Mouse (Mus musculus) spleen, postnatal 36 days (tissue): ENCODE data around the gene Gabrd.
A peak's percentile ranks its signal among the peaks of the same experiment; 100 is the strongest.
"Not testable (repeated sequence)": the region's sequence is repeated elsewhere in the genome, so short reads cannot be mapped to it uniquely, and the experiment has no call there.

Experiments
- DNase-seq, 2 experiments: peaks; one replicate each; pipeline ENCODE4 v3.0.0; 2022; ENCODE audit warnings: low spot score in 2 of 2, mixed read lengths in 1 of 2

Gabrd gene

GRCm38 (mm10) chr4:155397511-155398221, at the start of gene Gabrd:
Gabrd (minus strand) TSS chr4:155398112.
- DNase-seq, result no peak

GRCm38 (mm10) chr4:155442808-155443207, 44.9 kb upstream of the Gabrd start:
- no peak for DNase-seq

- DNase-seq, result no peak
These were observed 36.1 kb upstream of the Gabrd start for GRCm38 (mm10) chr4:155433993-155434392.

GRCm38 (mm10) chr4:155432358-155432757, 34.4 kb upstream of the Gabrd start:
- DNase-seq, result no peak

GRCm38 (mm10) chr4:155429202-155429601, 31.3 kb upstream of the Gabrd start:
- no peak for DNase-seq

- DNase-seq, result no peak
These were observed 30.5 kb upstream of the Gabrd start for GRCm38 (mm10) chr4:155428442-155428841.

- no peak for DNase-seq
These were observed 28.4 kb upstream of the Gabrd start for GRCm38 (mm10) chr4:155426272-155426671.

- no peak for DNase-seq
These were observed 26.1 kb upstream of the Gabrd start for GRCm38 (mm10) chr4:155423988-155424387.

GRCm38 (mm10) chr4:155421412-155422370, 23.8 kb upstream of the Gabrd start:
- DNase-seq, result not testable (repeated sequence)

GRCm38 (mm10) chr4:155420137-155420536, 22.2 kb upstream of the Gabrd start:
- DNase-seq, result no peak

GRCm38 (mm10) chr4:155414656-155415235, 16.8 kb upstream of the Gabrd start:
- DNase-seq, result no peak

GRCm38 (mm10) chr4:155413641-155414335, 15.9 kb upstream of the Gabrd start:
- DNase-seq, result no peak

- DNase-seq, result no peak
These were observed 14.2 kb upstream of the Gabrd start for GRCm38 (mm10) chr4:155412124-155412523.

- peak; percentile 29 to 45 for DNase-seq
These were observed 11.3 kb upstream of the Gabrd start, which contains the start of gene Cfap74 for GRCm38 (mm10) chr4:155409058-155409776. Cfap74 (plus strand) TSS chr4:155409190.

GRCm38 (mm10) chr4:155408695-155409057, 10.8 kb upstream of the Gabrd start:
- no peak for DNase-seq

- DNase-seq, result no peak
These were observed 4.6 kb upstream of the Gabrd start for GRCm38 (mm10) chr4:155402489-155402888.

- DNase-seq, result no peak
These were observed 3.2 kb upstream of the Gabrd start for GRCm38 (mm10) chr4:155401121-155401520.

GRCm38 (mm10) chr4:155398222-155398540, 269 bp upstream of the Gabrd start:
- DNase-seq, result no peak

- no peak for DNase-seq
These were observed 1.2 kb downstream of the Gabrd start for GRCm38 (mm10) chr4:155396751-155397150.

GRCm38 (mm10) chr4:155395471-155395870, 2.4 kb downstream of the Gabrd start:
- DNase-seq, result no peak

GRCm38 (mm10) chr4:155387166-155387565, 10.7 kb downstream of the Gabrd start:
- DNase-seq, result no peak
